Mouse (Mus musculus) fat pad, adult 2 months (tissue): ENCODE results near the gene Lysmd1.

Experiments
- DNase-seq: peaks from one replicate; pipeline ENCODE4 v3.0.0-alpha.2; 2011; ENCODE audit warnings: low read depth, low spot score; ENCODE audit errors: extremely low read depth

Gene Lysmd1

GRCm38 (mm10) chr3:95136336-95136735 lies 2.4 kb downstream of the Lysmd1 start:
- DNase-seq: no peak

DNA sequence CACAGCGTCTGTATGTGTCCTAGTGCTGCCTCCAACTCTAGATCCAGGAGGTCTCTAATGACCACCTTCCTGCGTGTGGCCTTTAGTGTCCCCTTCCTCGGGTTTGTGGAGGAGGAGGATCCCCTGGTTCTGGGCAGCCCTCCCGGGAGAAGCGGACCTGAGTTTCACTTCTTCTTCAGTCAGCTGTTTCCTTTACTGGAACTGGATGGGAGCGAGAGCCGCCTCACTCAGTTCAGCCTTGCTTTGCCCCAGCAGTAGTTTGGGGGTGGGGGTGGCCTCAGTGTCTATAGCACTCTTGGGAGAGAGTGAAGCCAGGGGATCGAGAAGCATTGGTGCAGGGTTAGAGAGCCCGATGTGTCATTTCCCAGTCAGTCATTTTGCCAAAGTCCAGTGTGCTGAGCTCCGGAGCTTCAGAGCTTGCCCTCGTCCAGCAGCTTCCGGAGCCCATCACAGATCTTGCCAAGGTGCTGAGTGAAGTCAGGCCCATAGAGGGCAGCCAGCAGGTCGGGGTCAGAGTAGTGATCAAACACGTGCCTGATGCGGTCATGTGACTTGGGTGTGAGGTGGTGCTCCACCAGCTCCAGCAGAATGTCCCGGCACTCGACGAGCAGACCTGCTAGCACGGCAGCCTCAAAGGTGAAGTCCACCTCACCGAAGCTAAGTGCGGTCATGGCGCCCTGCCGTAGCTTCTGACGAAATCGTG lies 5.8 kb downstream of the Lysmd1 start:
- DNase-seq: no peak

- no peak for DNase-seq
Observed at GRCm38 (mm10) chr3:95140289-95140595, 6.4 kb downstream of the Lysmd1 start.

GRCm38 (mm10) chr3:95140795-95141194 lies 6.9 kb downstream of the Lysmd1 start:
- no peak for DNase-seq

DNA sequence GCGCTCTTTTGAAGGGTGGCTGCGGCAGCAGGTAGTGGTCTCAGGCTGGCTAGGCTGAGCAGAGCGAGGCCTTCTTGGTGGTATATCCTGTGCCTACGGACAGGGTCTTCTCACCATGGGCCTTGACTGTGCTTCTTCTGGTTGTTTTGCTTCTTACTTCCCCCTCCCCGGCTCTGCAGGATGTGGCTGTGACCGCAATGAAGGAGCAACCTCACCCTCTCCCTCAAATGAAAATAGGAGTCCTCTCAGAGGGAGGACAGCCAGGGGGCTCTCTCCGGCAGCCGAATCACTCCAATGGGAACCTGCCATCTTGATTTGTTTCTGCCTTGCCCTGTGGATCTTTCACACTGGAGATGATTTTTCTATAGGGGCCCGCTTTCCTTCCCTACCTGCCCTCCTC lies 7.6 kb downstream of the Lysmd1 start:
- DNase-seq: no peak

DNA sequence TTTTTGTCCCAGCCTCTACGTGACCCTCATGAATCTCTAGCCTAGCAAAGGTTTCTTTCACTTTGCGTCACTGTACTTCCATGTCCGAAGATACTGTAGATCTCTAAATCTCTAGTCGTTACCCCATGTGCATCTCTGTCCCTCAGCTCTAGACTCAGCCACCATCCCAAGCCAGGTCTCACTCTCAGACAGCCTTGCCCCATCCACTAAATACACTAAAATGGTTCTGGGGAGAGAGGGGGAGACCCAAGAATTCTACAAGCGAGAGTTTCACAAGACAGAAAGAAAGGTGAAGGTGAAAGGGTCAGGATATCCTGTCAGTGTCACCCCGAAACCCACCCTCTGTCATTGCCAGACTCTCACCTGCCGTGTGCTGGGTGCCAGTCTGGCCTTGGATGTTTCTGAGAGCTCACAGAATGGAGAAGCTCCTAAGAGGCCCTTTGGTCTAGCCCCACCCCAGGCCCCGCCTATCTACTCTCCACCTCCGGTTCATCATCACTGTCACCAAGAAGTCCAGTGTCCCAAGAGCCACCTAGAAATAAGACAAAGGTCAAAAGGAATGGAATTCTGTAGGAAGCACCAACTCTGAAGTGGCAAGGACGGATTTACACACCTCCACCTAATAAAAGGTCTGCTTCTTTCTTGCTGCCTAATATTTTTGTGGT lies 8.2 kb downstream of the Lysmd1 start, which contains the start of gene Tnfaip8l2:
Tnfaip8l2 (minus strand) TSS at position 409 of the 665 bp plus-strand sequence.
- DNase-seq: no peak

GRCm38 (mm10) chr3:95142617-95143011 lies 8.7 kb downstream of the Lysmd1 start:
- DNase-seq: no peak

DNA sequence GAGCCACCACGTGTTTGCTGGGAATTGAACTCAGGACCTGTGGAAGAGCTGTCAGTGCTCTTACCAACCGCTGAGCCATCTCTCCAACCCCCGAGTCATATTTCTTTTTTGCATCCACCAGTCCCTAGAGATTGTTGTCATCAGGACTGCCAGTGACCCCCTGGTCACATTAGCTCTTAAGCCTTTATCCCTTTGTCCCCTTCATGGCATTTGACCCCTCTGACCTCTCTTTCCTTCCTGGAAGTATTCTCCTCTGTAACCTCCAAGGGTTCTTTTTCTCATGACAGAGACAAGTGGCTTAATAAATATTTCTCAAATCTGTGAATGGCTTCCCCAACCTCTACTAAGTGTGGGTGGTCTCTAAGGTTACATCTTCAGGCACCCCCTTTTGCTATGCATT lies 14.0 kb downstream of the Lysmd1 start:
- DNase-seq: no peak

GRCm38 (mm10) chr3:95153874-95154273 lies 20.0 kb downstream of the Lysmd1 start:
- no peak for DNase-seq

- DNase-seq: no peak
Observed at GRCm38 (mm10) chr3:95159511-95159986, 25.7 kb downstream of the Lysmd1 start.

DNA sequence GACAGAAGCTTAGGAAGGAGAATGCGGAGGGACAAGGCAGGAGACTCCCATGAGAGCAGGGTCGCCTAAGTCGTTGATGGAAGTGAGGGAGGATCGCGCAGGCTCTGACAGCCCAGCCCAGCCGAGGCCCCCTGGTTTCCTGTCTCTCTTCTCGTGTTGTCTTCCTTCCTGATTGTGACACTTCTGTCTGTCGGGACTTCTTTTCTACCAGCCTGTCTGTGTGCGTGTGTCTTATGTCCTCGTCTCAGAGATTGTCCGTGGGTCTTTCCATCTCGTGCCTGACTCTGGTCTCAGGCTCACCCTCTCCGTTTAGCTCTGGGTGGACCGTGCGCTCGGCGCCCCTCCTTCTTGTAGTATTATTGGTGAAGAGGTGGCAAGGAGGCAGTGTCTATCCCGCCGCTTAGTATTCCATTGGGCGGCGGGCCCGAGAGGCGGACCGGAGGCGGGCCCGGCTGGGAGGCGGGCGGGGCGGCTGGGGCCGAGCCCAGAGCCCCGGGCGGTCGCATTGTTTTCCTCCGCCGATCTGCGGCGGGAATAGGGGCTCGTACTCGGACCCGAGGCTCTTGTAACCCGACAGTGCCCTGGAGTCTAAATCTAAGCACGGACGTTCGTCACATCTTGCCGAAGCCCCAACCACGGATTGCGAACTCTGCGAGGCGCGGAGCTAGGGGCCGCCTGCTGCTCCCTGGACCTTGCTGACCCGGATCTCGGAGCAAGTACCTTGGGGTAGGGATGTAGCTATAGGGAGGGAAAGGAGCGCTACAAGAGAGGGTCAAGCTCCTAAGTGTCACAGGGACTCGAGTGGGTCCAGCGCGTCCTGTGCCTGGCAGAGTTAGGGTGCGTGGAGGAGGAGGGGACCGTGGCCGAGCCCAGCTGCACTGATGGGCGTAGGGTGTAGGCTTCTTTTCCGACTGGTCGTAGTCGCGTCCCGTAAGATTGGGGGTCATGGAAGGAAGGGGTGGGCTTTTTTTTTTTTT lies 26.4 kb downstream of the Lysmd1 start, which contains the start of gene Sema6c:
Sema6c (plus strand) TSS at position 471 of the 977 bp plus-strand sequence.
- DNase-seq: no peak

- no peak for DNase-seq
Observed at GRCm38 (mm10) chr3:95161041-95161551, 27.2 kb downstream of the Lysmd1 start.

DNA sequence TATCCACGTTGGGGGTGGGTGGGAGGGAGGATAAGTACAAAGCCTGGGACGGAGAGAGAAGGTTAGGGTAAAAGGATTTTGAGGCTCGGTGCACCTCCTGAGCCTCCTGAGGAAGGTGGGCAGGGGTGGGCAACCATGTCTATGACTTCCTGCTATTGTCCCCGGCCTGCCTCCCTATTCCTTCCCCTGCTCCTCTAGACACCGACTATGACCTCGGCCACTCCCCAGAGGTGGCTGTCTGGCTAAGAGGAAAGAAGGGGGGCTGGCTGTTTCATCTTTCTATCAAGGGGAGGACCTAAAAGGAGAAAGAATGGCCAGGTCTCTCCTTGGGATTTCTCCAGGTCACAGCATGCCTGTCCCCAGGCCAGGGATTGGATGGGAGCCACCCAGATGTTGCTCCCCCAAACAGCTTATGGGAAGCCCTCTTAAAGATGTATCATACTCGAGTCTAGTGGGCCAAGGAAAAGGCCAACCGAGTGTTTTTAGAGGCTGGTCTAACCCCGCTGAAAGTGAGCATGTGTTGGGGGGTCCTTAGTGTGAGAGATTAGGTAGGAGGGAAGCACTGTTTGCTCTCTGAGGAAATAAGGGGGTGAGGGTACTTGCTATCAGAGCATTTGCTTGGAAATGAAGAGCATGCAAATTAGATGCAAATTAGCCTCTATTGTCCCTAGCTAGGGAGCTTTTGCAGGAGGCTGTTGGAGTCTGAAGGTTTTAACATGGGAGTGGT lies 27.9 kb downstream of the Lysmd1 start:
- DNase-seq: no peak

DNA sequence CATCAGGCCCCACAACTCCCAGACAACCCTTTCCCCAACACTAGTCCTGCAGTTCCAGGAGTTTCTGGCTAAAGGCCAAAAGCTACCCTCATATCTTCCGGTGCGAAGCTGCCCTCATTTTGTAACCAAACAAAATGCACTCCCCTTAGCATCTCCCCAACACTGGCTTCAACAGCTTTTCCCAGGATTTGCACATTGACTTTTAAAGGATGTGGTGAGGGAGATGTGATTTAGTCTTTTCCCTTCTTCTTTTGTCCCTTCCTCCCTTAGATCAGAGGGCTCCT lies 28.4 kb downstream of the Lysmd1 start:
- no peak for DNase-seq

- DNase-seq: no peak
Observed at GRCm38 (mm10) chr3:95163419-95164255, 29.7 kb downstream of the Lysmd1 start.

DNA sequence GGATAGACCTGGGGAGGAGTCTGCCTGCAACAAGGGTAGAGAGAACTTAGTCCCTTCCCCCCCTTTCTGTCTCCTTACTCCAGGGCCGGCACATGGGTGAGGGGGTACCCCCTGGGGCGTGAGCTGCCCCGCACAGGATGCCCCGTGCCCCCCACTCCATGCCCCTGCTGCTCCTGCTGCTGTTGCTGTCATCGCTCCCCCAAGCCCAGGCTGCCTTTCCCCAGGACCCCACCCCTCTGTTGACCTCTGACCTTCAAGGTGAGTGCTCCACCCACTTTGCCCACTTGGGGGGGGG lies 30.3 kb downstream of the Lysmd1 start:
- DNase-seq: no peak

GRCm38 (mm10) chr3:95164840-95165239 lies 31.0 kb downstream of the Lysmd1 start:
- no peak for DNase-seq

DNA sequence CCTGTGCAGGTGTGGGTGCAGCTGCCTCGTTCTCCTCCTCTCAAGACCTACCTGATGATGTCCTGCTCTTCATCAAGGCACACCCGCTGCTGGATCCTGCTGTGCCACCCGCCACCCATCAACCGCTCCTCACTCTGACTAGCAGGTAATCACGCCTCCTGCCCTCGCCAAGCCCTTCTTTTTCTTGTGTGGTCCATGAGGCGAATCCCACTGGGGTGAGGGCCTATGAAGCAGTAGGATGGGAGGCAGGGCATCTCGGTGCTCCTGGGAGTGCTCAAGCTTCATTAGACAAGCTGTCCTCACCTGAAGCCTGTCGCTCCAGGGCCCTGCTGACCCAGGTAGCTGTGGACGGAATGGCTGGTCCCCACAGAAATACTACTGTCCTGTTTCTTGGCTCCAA lies 36.1 kb downstream of the Lysmd1 start:
- DNase-seq: no peak

GRCm38 (mm10) chr3:95171105-95171504 lies 37.2 kb downstream of the Lysmd1 start:
- DNase-seq: no peak
